Mouse (Mus musculus) retina, adult 2 months (tissue): ENCODE data around the gene Cyp2c23.
A peak's percentile ranks its signal among the peaks of the same experiment; 100 is the strongest.

Experiments used
- DNase-seq: peaks from one replicate; pipeline ENCODE4 v3.0.0-alpha.2; 2012; ENCODE audit warnings: low read depth, low spot score

The Cyp2c23 gene

DNA sequence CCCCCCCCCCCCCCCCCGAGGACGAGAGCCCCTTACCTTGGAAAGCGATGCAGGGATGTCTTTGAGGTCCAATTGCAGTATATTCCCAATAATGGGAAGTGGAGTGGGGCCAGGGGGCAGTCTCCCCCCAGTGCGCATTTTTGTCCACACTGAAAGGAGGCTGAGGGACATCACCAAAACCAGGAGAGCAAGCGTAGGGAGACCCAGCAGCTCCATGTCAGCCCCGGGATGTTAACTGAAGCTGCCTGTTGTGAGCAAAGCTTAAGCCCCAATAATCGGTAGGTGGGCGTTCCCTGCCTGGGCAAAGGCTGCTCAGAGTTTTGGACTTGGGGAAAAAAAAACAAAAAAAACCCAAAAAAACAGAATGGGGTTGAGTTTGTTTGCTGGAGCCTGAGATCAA, at the start of gene Cyp2c23:
Cyp2c23 (minus strand) TSS at position 237 of the 400 bp plus-strand sequence.
- DNase-seq = no peak

GRCm38 (mm10) chr19:44077024-44077423, 48.0 kb upstream of the Cyp2c23 start:
- no peak for DNase-seq

DNA sequence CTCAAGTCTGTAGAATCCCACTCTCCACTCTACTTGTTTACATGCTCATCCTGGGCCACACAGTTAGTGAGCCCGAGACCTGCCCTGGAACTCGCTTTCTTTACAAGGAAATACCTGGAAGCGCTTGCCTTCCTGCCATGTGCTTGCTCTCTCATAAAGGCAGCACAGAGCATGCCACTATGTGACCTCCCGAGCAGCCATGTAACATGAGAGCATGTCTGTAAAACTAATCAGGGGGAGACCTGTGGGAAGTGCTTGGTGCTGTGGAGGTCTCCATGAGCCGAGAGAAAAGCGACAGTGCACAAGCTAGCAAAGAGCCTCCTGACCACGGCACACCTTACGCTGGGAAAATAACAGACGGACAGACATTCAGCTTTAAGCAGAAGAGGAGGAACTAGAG, 47.4 kb upstream of the Cyp2c23 start:
- no peak for DNase-seq

GRCm38 (mm10) chr19:44074986-44075385, 46.0 kb upstream of the Cyp2c23 start:
- no peak for DNase-seq

DNA sequence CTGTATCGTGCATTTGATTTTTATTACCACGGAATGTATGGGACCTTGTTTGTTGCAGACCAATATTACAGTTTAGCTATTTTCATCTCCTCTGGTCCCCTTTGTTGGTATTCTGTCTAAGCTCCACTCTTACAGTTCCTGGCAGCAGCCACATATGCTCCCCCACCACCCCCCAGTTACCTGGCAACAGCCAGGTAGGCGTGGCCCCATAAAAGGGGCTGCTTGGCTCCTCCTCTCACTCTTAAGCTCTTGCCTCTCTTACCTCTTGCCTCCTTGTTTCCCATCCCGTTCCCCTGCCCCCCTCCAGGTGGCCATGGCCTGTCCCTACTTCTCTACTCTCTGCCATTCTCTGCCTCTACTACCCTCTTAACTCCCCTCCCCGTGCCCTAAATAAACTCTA, 42.2 kb upstream of the Cyp2c23 start:
- no peak for DNase-seq

DNA sequence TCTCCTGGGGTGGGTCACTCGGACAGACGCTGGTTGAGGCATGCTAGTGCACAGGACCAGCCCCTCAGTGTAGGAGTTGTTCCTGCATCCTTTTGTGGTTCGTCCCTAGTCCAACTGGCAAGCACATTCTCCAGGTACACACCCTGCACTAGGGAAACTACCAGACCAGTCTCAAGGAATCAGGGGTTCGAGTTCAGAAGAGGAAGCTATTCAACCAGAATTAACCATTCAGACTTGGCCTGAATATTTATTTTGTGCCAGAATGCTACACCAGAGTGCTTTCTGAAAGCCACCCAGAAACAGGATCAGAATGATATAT, 40.9 kb upstream of the Cyp2c23 start:
- DNase-seq = no peak

- peak; percentile 69 for DNase-seq
These were observed 40.3 kb upstream of the Cyp2c23 start, which contains the start of gene Erlin1 for GRCm38 (mm10) chr19:44069121-44069913. TSS of gene Erlin1 (minus strand) at chr19:44069785.

GRCm38 (mm10) chr19:44068232-44068631, 39.2 kb upstream of the Cyp2c23 start:
- no peak for DNase-seq

DNA sequence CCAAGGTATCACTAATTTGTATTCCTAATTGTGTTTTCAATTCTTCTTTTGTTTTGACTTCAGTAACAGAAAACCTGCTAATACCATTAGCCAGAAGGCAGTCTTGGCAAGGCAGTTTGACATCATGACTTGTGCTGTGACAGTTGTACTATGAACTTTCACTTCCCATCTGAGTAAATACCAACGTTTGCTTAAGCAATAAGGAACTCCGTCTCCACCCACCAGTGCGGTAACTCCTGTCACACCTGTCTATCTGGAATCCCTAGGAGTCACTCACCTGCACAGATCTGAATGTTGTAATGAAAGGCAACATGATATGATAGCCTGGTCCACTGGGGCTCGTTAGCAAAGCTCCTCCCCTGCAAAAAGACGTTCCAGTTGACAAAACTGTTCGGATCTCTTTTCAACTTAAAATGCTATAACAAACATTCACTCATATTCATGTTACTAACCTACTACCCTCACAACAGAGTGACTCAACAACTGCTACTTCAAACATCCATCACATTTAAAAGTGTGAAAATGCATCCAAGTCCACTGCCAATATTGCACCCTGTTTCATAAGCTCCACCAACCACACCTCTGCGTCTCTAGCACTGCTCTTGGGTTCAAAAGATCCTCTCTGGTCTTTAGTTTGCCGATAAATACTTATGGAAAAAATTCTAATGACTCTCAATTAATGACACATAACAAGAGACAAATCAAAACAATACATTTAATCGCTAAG, 38.5 kb upstream of the Cyp2c23 start:
- DNase-seq = no peak

DNA sequence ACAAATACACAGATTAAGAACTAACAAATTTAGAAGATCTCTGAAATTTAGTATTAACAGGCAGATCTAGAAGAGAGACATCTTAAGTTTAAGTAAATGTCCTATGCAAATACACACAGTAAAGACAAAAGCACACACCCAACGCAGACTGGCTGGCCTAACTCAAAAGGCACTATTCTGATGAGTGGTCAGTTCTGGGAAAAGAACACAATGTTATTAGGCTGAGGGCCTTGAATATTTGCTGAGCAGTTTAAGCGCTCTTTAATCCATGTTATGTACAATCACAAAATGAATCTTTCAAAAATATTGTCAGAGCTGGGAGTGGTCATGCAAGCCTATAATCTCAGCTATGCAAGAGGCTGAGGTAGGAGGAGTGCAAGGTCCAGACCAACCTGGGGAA, 35.7 kb upstream of the Cyp2c23 start:
- DNase-seq = no peak

DNA sequence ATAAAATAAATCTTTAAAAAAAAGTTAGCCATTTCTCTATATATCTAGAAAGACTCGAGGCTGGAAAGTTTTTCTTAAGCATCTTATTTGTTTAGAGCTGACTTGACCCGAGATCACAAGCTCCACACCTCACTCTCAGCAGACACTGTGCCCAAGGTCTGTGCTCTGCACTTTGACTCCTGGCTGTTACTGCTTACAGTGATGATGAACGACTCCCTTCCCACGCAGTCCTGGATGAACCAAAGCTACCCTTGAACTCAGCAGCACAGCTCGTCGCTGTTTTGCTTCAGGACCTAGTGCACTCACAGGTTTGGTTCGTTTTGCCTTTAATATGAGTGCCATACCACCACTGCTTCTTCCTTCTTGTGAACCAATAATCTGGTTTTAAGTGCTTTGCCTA, 34.8 kb upstream of the Cyp2c23 start:
- DNase-seq = no peak

GRCm38 (mm10) chr19:44060226-44060625, 31.2 kb upstream of the Cyp2c23 start:
- no peak for DNase-seq

DNA sequence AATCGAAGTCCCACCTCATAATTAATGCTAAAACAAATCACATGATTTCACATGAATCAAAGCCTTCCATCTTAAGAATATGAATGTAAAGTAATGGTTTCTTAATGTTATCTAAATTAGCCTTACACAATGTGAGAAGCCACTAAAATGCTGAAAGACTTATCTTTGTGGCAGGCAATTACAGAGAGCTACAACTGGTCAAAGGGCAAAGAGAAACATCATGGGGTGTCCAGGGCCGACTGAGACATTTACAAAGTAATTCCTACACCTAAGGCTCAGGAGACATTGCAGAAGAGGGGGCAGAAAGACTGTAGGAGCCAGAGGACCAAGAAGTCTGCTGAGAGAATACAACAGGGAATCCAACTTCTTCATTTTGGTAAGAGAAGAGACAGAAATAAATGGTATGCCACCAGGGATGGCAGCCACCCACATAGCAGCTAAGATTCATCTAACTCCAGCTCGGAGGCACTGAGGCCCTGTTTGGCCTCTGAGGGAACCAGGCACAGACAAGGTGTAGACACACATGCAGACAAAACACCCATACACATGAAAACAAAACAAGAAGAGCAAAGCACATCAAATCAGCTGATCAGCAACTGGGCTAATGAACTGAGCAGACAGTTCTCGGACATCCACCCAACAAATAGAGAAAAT, 26.3 kb upstream of the Cyp2c23 start:
- DNase-seq = no peak

DNA sequence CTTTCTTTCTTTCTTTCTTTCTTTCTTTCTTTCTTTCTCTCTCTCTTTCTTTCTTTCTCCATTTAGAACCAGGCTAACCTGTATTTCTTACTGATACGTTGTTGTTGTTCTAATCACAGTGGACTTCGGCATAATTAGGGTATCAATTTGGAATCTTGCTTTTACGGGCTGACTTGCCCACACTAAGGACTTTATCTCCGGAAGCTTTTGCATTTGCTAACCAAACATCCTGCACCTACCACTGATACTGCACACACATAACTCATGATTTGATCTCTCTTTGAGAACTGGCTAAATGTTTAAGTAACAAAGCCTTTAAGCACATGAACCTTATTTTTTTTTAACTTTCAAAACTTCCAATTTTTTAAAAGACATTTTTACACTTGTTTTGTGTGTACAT, 21.4 kb upstream of the Cyp2c23 start:
- DNase-seq = no peak

DNA sequence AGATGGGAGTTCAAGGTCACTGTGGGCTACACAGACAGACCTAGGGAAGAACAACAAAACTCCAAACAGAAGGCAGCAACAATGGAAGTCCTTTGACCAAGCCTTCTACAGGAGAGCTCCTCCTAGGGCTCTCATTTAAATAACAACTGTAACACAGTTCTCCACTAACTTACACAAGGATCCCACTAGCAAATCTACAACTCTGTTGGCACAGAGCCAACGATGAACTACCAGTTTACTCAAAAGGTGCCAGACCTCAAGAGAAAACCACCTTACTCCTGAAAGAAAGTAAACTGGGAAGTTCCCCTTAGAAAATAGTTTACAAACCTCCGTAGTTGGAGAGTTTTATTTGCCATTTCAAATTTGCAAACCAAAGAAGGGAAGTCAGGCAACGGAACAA, 20.3 kb upstream of the Cyp2c23 start:
- no peak for DNase-seq

DNA sequence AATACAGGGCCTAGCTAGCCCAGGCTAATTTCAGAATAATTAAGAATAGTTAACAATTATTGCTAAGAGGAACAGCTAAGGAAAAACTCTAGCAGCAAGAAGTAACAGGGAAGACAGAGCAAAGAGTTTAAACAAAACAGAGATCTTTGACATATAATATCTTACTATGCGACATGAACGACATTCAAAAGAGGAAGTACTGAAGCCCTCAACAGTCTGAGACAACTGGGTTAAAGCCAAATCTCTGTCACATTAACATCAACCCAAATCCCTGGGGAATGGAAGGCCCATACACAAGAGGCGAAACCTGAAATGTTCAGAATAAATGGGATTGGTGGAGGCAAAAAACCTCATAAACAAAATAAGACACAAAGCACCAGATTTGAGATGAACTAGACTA, 16.8 kb upstream of the Cyp2c23 start:
- no peak for DNase-seq

- DNase-seq = no peak
These were observed 13.1 kb upstream of the Cyp2c23 start for GRCm38 (mm10) chr19:44042121-44042520.

DNA sequence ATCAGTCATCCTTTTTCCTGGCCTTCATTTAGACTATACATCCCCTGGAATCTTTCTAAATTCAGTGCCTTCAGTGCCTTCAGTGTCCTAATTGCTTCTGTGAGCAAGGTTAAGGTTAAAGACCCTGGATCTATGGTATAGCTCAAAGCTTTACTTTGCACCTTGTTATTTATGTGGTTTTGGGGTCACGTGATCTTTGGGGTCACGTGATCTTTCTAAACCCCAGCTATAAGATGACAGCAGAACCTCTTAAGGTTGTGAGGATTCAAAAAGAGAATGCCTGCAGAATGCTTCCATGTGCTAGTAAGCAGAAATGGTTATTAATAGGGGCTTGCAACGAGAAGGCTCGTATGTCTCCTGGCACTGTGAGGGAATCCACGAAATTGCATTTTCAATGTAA, 4.4 kb upstream of the Cyp2c23 start:
- DNase-seq = no peak

DNA sequence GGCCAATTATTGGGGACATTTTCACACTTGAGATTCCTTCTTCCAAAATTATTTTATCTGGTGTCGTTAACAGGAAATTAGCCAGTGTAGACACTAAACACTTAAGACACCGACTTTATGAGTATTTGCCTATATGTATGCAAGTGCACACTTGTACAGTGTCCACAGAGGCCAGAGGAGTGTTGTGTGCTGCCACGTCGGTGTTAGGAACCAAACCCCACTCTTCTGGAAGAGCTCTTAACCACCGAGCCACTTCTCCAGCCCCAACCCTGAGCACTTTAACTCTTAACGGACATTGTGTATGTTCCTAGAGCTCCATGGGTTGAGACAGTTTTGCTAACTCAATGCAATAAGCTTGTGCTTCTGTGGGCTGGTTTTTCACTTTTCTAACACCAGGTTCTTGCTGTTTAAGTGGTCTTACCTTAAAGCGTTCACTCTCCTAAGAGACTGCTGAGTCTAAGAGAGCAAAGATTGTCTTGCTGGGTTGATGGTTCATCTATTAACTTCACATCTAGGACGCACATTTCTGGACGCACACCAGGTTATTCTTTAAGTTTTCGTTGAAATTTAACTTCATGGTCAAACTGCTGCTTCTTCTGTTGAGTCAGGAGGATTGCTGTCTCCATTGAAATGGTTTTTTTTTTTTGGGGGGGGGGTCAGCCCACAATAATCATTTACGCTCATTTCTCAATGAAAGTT, 3.2 kb upstream of the Cyp2c23 start:
- no peak for DNase-seq

DNA sequence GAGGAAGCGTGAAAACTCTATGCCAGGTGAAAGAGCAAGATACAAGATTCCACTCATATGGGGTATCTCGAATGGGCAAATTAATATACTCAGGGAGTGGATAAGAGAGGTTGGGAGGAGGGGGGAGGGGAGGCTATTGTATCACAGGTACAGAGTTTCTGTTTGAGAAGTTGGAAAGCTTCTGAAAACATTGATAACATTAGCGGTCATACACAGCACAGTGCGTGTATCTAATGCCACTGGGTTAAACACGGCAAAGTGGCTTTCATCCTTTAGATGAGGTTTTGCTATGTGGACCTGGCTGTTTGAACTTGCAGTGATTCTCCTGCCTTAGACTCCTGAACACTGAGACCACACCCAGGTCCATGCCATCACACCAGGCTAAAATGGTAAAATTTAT, 1.0 kb upstream of the Cyp2c23 start:
- DNase-seq = no peak

DNA sequence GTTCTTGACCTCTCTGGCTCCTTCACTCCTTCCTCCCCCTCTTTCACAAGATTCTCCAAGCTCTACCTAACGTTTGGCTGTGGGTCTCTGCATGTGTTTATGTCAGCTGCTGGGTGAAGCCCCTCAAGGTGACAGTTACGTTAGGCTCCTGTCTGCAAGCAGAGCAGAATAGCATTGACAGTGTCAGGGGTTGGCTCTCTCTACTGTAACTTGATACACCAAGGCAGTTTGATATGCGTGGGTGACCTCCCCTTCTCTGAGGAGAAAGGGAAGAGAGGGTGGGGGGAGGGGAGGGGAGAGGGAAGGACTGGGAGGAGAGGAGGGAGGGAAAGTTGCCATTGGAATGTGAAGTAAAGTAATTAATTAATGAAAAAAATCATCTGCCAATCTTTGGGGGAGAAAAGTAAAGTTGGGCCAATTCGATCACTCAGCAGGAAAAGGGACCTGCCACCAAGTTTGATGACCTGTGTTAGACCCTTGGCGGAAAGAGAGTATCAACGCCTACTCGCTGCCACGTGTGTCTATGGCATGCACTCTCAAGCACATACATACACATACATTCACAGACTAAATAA, 2.0 kb downstream of the Cyp2c23 start:
- DNase-seq = no peak
